Mouse (Mus musculus) 416B (cell line): ENCODE data around the gene Cfap97d1.

Experiments used
- DNase-seq: peaks from one replicate; pipeline ENCODE4 v3.0.0; 2011; ENCODE audit warnings: low read depth

The Cfap97d1 gene

GRCm38 (mm10) chr11:102011510-102011909 is 27.4 kb downstream of the Cfap97d1 start:
- no peak for DNase-seq

GRCm38 (mm10) chr11:102013201-102013600 is 29.1 kb downstream of the Cfap97d1 start:
- no peak for DNase-seq

- no peak for DNase-seq
Measured at GRCm38 (mm10) chr11:102015472-102015871, 31.4 kb downstream of the Cfap97d1 start.

GRCm38 (mm10) chr11:102016136-102016535 is 32.1 kb downstream of the Cfap97d1 start:
- DNase-seq: no peak

- no peak for DNase-seq
Measured at GRCm38 (mm10) chr11:102019736-102020135, 35.7 kb downstream of the Cfap97d1 start.

- no peak for DNase-seq
Measured at GRCm38 (mm10) chr11:102021196-102021595, 37.1 kb downstream of the Cfap97d1 start.

- no peak for DNase-seq
Measured at GRCm38 (mm10) chr11:102023406-102023805, 39.3 kb downstream of the Cfap97d1 start.

- DNase-seq: no peak
Measured at GRCm38 (mm10) chr11:102024084-102024758, 40.1 kb downstream of the Cfap97d1 start.

- DNase-seq: no peak
Measured at GRCm38 (mm10) chr11:102024875-102025274, 40.8 kb downstream of the Cfap97d1 start.

GRCm38 (mm10) chr11:102025354-102025753 is 41.3 kb downstream of the Cfap97d1 start:
- no peak for DNase-seq

- no peak for DNase-seq
Measured at GRCm38 (mm10) chr11:102025991-102026660, 42.0 kb downstream of the Cfap97d1 start.

- DNase-seq: no peak
Measured at GRCm38 (mm10) chr11:102026694-102027360, 42.7 kb downstream of the Cfap97d1 start.

GRCm38 (mm10) chr11:102027361-102028017 is 43.4 kb downstream of the Cfap97d1 start:
- peak; percentile 50 for DNase-seq

- no peak for DNase-seq
Measured at GRCm38 (mm10) chr11:102028087-102028816, 44.2 kb downstream of the Cfap97d1 start, which contains the start of gene Mpp3. TSS of gene Mpp3 (minus strand) at chr11:102028461.

GRCm38 (mm10) chr11:102029304-102029703 is 45.2 kb downstream of the Cfap97d1 start:
- peak; percentile 28 for DNase-seq

GRCm38 (mm10) chr11:102029966-102030365 is 45.9 kb downstream of the Cfap97d1 start:
- peak; percentile 65 for DNase-seq

- no peak for DNase-seq
Measured at GRCm38 (mm10) chr11:102031149-102031548, 47.1 kb downstream of the Cfap97d1 start.

- DNase-seq: peak; percentile 26
Measured at GRCm38 (mm10) chr11:102033055-102033591, 49.0 kb downstream of the Cfap97d1 start.

GRCm38 (mm10) chr11:102034887-102035286 is 50.8 kb downstream of the Cfap97d1 start:
- DNase-seq: no peak

- no peak for DNase-seq
Measured at GRCm38 (mm10) chr11:102035456-102035960, 51.4 kb downstream of the Cfap97d1 start.

- DNase-seq: no peak
Measured at GRCm38 (mm10) chr11:102036336-102036735, 52.3 kb downstream of the Cfap97d1 start.
